Mouse (Mus musculus) ZHBTc4 (cell line): ENCODE results near the gene Riok1.

Experiments
- DNase-seq: peaks from one replicate; pipeline ENCODE4 v3.0.0-alpha.2; 2011; ENCODE audit warnings: low read depth, low spot score

The Riok1 gene

DNA sequence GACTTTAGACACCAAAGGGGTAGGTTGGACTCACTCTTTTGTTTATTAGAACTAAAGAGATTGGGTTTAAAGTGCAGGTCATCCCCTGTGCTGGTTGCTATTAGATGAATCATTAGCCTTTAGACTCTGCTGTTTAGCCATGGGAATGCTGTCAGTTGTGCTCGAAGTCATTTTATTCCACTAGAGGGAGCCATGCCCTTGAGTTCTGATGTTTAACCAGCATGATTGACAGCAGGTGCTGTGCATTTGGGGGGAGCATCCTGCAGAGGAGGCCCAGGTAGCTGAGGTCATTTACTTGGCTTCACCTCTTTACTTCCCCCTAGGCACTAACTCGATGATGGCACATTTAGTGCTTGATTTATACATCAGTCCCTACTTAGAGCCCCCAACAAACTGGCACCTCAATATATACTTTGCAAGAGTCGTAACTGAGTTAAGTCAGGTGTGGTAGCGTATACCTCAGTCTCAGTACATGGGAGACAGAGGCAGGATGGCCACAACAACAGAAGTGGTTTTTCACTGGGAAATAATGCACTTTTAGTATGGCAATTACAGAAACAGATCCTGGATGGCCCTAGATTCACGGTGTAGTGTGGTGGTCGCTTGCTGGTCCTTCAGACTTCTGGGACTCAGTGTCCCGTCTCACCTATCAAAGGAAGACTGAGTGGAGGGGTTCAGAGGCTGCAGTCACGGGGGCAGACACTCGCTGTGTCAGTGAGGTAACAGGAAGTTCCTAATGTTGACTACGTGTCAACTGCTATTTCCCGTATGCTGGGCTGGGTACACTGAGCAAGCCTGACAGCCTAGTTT, 28.3 kb downstream of the Riok1 start:
- peak; percentile 84 for DNase-seq

DNA sequence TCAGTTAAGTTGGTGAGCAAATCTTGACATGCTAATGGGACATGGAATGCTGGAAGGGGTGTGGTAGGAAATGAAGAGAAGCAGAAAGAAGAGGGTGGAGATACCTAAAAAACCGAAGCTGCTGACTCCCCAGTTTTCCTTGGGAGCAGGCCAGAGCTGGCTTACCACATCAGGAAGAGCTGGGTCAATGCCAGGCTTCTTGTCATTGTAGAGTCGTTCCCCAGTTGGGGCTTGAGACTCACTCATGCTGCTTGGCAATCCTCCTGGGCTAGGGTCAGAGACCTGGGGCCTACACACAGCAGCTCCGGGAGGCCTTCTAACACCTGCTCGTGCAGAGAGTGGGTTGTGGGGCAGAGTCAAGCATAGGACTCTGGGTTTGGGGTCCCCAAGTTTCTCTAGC, 34.1 kb downstream of the Riok1 start:
- no peak for DNase-seq

GRCm38 (mm10) chr13:38073374-38074307, 36.8 kb downstream of the Riok1 start:
- DNase-seq, result no peak

- DNase-seq, result no peak
These were observed 37.6 kb downstream of the Riok1 start for GRCm38 (mm10) chr13:38074404-38074803.

- peak; percentile 86 for DNase-seq
These were observed 40.3 kb downstream of the Riok1 start for GRCm38 (mm10) chr13:38077113-38077512.

- DNase-seq, result no peak
These were observed 42.0 kb downstream of the Riok1 start for GRCm38 (mm10) chr13:38078836-38079235.

DNA sequence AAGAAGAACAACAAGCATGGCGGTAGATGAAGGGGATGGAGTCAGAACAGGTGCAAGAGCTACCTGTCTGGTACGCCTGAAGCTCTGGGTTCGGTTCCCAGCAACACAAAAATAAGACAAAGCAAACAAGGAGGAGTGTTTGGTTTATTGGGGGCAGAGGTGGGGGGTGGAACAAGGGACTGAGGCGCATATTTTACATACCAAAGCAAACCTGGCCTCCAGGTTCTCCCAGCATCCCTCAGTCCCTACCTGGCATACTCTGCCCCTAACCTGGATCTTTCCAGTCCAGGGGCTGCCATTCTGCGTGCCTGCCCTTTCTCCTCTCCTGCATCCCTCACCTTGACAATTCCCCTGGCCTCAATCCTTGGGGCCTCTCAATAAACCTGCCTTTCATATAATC, 42.6 kb downstream of the Riok1 start:
- no peak for DNase-seq

GRCm38 (mm10) chr13:38080014-38080413, 43.2 kb downstream of the Riok1 start:
- peak; percentile 93 for DNase-seq

DNA sequence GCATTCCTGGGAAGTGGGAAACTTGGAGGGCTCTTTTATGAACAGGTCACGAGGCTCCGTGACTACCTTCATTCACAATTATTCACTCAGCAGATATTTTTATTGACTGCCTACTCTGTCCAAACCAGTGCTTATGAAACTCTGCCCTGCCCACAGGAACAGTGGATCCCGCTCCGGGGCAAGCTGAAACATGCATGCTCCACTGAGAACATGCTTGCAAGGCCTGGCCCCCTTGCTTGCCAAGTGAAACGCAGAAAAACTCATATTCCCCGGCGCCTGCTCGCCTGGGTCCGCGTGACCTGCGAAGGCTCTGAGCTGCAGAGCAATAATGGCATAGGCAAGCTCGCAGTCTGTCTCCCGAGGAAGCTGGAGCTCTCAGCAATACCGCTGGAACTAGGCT, 43.9 kb downstream of the Riok1 start:
- no peak for DNase-seq

- no peak for DNase-seq
These were observed 44.4 kb downstream of the Riok1 start for GRCm38 (mm10) chr13:38081161-38081560.

- no peak for DNase-seq
These were observed 49.9 kb downstream of the Riok1 start for GRCm38 (mm10) chr13:38086711-38087110.

DNA sequence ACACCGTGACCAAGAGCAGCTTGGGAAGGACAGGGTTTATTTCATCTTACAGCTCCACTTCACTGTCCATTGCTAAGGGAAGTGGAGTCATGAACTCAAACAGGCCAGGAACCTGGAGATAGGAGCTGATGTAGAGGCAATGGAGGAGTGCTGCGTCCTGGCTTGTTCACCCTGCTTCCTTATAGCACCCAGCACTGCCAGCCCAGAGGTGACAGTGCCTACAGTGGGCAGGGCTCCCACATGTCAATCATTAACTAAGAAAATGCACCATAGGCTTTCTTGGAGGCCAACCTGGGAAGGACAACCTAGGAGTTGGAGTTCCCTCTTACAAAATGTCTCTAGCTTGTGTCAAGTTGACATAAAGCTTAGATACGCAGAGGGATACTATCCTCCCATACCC, 51.2 kb downstream of the Riok1 start:
- DNase-seq, result no peak

DNA sequence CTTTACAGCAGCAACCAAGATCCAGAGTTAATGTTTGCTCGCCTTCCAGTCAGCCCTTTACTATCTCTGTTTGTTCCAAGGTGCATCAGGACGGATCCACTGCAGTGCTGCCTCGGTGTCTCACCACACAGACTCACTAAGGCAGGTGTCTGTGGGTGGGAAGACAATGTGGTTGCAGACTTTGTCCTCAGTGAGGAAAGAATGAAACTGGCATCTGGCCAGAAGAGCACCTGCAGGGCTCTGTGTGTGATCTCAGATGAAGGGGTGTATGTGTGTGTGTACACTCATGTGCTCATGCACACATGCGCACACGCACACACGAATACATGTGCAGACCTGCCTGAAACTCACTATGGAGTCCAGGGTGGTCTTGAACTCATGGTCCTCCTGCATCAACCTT, 52.7 kb downstream of the Riok1 start:
- no peak for DNase-seq

GRCm38 (mm10) chr13:38089871-38090270, 53.1 kb downstream of the Riok1 start:
- no peak for DNase-seq

DNA sequence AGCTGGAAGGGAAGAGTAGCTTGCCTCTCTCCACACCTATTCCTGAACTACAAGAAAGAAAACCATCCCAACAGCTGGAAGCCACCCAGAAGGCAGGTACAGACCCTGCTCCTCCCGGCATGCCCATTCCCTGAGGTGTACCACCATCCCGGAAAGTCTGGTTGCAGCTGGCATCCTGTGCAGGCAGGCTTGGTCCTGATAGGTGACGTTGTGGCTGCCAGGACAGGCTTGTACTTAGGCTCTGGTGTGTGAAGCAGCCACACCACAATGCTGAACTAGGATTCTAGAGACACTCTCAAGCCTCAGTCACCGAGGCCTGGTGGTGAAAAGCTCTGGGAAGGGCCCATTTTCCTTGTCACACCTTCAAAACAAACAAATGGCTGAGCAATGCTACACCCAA, 59.4 kb downstream of the Riok1 start:
- DNase-seq, result peak; percentile 10

- DNase-seq, result no peak
These were observed 66.6 kb downstream of the Riok1 start for GRCm38 (mm10) chr13:38103406-38103805.

DNA sequence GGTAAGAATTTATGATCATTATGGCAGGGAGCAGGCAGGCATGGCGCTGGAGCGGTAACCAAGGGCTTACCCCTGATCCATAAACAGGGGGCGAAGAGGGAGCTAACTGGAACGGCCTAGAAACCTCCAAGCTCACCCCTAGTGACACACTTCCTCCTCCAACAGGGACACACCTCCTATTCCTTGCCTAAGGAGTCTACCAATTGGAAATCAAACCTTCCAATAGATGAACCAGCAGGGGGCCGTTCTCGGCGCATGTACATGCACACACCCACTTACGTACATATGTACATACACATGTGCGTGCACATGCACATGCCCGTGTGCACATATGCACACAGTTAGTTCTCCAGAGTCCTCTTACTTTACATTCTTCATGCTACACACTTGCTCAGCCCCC, 67.7 kb downstream of the Riok1 start:
- DNase-seq, result peak; percentile 59

- peak; percentile 97 for DNase-seq
These were observed 72.3 kb downstream of the Riok1 start for GRCm38 (mm10) chr13:38109081-38109480.
